Mouse (Mus musculus) spleen, adult 2 months (tissue): ENCODE data around the gene Slc16a10.

ENCODE experiments used
- CTCF ChIP-seq: fragments of 200-500 bp; IDR thresholded peaks from 2 replicates; pipeline ENCODE4 v1.5.1; 2011; ENCODE audit warnings: mild to moderate bottlenecking, inconsistent platforms; ENCODE audit not compliant: insufficient read depth, insufficient read length, insufficient replicate concordance; ENCODE audit errors: extremely low read depth
- POLR2A ChIP-seq: fragments of 200-500 bp; IDR thresholded peaks from 2 replicates; pipeline ENCODE4 v1.6.1; 2011; ENCODE audit warnings: low read depth, low read length, inconsistent platforms

GRCm38 (mm10) chr10:40063291-40063890 is 78.7 kb downstream of the Slc16a10 start:
- no peak for TF ChIP-seq CTCF
- TF ChIP-seq POLR2A, result no peak
